Mouse (Mus musculus) liver, adult 2 months (tissue): ENCODE results near the gene Wdr13.

Source experiments
- CTCF ChIP-seq: fragments of 200-500 bp; IDR thresholded peaks from 2 replicates; pipeline ENCODE4 v1.5.1; 2011; ENCODE audit warnings: low read depth, low read length, control low read depth
- POLR2A ChIP-seq: fragments of 200-500 bp; IDR thresholded peaks from 2 replicates; pipeline ENCODE4 v1.6.1; 2011; ENCODE audit warnings: low read length, control low read depth; ENCODE audit not compliant: insufficient read depth; ENCODE audit errors: extremely low read depth

GRCm38 (mm10) chrX:8131393-8131792 lies 1.3 kb downstream of the Wdr13 start:
- TF ChIP-seq POLR2A, result no peak
- TF ChIP-seq CTCF, result no peak
